Mouse (Mus musculus) effector memory CD4-positive, alpha-beta T cell, adult 7 months (primary cell): ENCODE measurements around the gene Susd5. TPM values are rescaled to one million over a fixed set of nuclear protein-coding genes. Genes with fewer than 3 reads are reported as not detected.

ENCODE experiments used
- polyA plus RNA-seq: library from polyadenylated mRNA; unstranded; fragments of 100-300 nt; shearing (Covaris generic); gene quantifications from one replicate; pipeline ENCODE4 v1.2.1, GENCODE M21; 2017

Gene Susd5
- polyA plus RNA-seq = not detected

GRCm38 (mm10) chr9:114057090-114057796 lies at the start of gene Susd5:
Gene Susd5, plus strand, starts transcription at chr9:114057140.

DNA sequence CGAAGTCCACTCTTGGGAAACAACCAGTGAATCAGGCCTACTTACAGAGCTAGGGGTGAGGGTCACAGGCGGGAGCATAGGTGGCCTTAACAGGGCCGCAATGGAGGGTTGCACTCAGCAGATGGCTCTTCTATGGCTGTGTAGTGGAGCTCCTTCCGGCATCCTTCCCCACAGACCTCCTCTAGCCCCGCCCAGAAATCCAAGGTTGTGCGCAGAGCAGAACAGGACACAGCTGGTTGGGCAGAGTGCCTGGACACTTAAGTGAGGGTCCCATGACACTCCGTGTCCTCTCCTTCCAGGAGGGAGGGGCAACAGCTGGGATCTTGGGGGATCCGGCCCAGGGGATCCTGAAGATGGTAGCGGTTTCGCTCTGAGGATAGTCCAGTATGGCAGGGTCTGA lies 10.9 kb upstream of the Susd5 start, which contains the start of gene Fbxl2:
Fbxl2 (minus strand) TSS at position 164 of the 400 bp plus-strand sequence.

Other genes starting within 250 kb of the Susd5 start
- gene Ubp1, start 126.2 kb upstream of the Susd5 start, polyA plus RNA-seq = 79.3 TPM
- gene Fbxl2, start 10.9 kb upstream of the Susd5 start, polyA plus RNA-seq = 3.9 TPM